Mouse (Mus musculus) midbrain, embryonic 13.5 days (tissue): ENCODE measurements around the gene 4931409K22Rik. TPM values are rescaled to one million over a fixed set of nuclear protein-coding genes. Genes with fewer than 3 reads are reported as not detected.

Experiments
- ATAC-seq: fragments of 200-750 bp; cut with Nextera tagmentation; 2 replicates; pipeline ENCODE4 v1.8.0; 2017; ENCODE audit warnings: mild to moderate bottlenecking, moderate TSS enrichment, moderate library complexity
- H3K27ac ChIP-seq: fragments of 300-500 bp; sonication (generic); 2 replicates; pipeline ENCODE4 v1.5.1; 2015; ENCODE audit warnings: inconsistent platforms, mild to moderate bottlenecking, moderate library complexity
- H3K27me3 ChIP-seq: fragments of 300-500 bp; sonication (generic); 2 replicates; pipeline ENCODE4 v1.6.1; 2015; ENCODE audit warnings: mild to moderate bottlenecking, inconsistent platforms
- H3K36me3 ChIP-seq: fragments of 300-500 bp; sonication (generic); 2 replicates; pipeline ENCODE4 v1.6.1; 2015; ENCODE audit warnings: mild to moderate bottlenecking, inconsistent platforms
- H3K4me1 ChIP-seq: fragments of 300-500 bp; sonication (generic); replicated peaks from 2 replicates; pipeline ENCODE4 v1.6.1; 2015; ENCODE audit warnings: inconsistent platforms
- H3K4me2 ChIP-seq: fragments of 300-500 bp; sonication (generic); replicated peaks from 2 replicates; pipeline ENCODE4 v1.6.1; 2015; ENCODE audit warnings: moderate library complexity, mild to moderate bottlenecking, inconsistent platforms
- H3K4me3 ChIP-seq: fragments of 300-500 bp; sonication (generic); replicated peaks from 2 replicates; pipeline ENCODE4 v1.5.1; 2015; ENCODE audit warnings: mild to moderate bottlenecking, inconsistent platforms
- H3K9ac ChIP-seq: fragments of 300-500 bp; sonication (generic); replicated peaks from 2 replicates; pipeline ENCODE4 v1.6.1; 2015; ENCODE audit warnings: mild to moderate bottlenecking, inconsistent platforms
- H3K9me3 ChIP-seq: fragments of 300-500 bp; sonication (generic); 2 replicates; pipeline ENCODE4 v1.6.1; 2016; ENCODE audit warnings: mild to moderate bottlenecking, inconsistent platforms
- WGBS: fragments of 180-500 bp; shearing (Covaris S2); methylation state at CpG from one replicate; pipeline ENCODE4 v1.1.7; 2015; 5-methylcytosine and 5-hydroxymethylcytosine counted together
- polyA plus RNA-seq: library from polyadenylated mRNA; unstranded; fragments of >200 nt; fragmentation: Nextera tagmentation; extraction: Ambion mirVana; gene quantifications from 2 replicates; pipeline ENCODE4 v1.2.1, GENCODE M21; 2015

Gene 4931409K22Rik
- polyA plus RNA-seq, 1 experiment from 2014 or later, result 0.07 TPM

GRCm38 (mm10) chr5:24599137-24599536 is 42.5 kb upstream of the 4931409K22Rik start:
- Histone ChIP-seq H3K27me3 (no peaks in the 10 kb centered on the region), H3K27ac (peak overlapping the region; percentile 68), H3K9me3 (no peaks in the 10 kb centered on the region), H3K4me3 (peak overlapping the region; percentile 52), H3K9ac (peak overlapping the region; percentile 76), H3K4me2 (peak overlapping the region; percentile 82), H3K4me1 (peaks cover 91% of the 10 kb centered on the region), H3K36me3 (peaks cover 18% of the 10 kb centered on the region)
- WGBS, result 10% methylated on average over 8 of the region's 8 CpGs
- ATAC-seq, result no peak

GRCm38 (mm10) chr5:24598570-24599006 is 42.0 kb upstream of the 4931409K22Rik start:
- peak overlapping the region; percentile 68 for H3K27ac ChIP-seq
- peak overlapping the region; percentile 76 for H3K9ac ChIP-seq
- H3K9me3 ChIP-seq, result no peaks in the 10 kb centered on the region
- H3K4me3 ChIP-seq, result peak overlapping the region; percentile 52
- peak overlapping the region; percentile 82 for H3K4me2 ChIP-seq
- WGBS, result under 1% methylated on average over 41 of the region's 41 CpGs
- H3K36me3 ChIP-seq, result peaks cover 23% of the 10 kb centered on the region
- H3K27me3 ChIP-seq, result no peaks in the 10 kb centered on the region
- peaks cover 86% of the 10 kb centered on the region for H3K4me1 ChIP-seq
- peak; percentile 31 for ATAC-seq

GRCm38 (mm10) chr5:24597901-24598569 is 41.4 kb upstream of the 4931409K22Rik start:
- ATAC-seq, result no peak
- peaks cover 80% of the 10 kb centered on the region for H3K4me1 ChIP-seq
- WGBS, result 24% methylated on average over 15 of the region's 15 CpGs

GRCm38 (mm10) chr5:24597221-24597728 is 40.7 kb upstream of the 4931409K22Rik start:
- Histone ChIP-seq H3K27me3 (no peaks in the 10 kb centered on the region), H3K4me1 (peaks cover 73% of the 10 kb centered on the region), H3K27ac (peak overlapping the region; percentile 97), H3K4me2 (peak overlapping the region; percentile 54), H3K9me3 (no peaks in the 10 kb centered on the region), H3K36me3 (peaks cover 36% of the 10 kb centered on the region), H3K9ac (peak overlapping the region; percentile 52), H3K4me3 (peak overlapping the region; percentile 24)
- WGBS, result 43% methylated on average over 2 of the region's 2 CpGs
- peak; percentile 14; the same call in 1 of the 2 replicates for ATAC-seq

More at GRCm38 (mm10) chr5:24597901-24598569, 41.4 kb upstream of the 4931409K22Rik start:
- Histone ChIP-seq H3K4me3 (peak overlapping the region; percentile 52), H3K36me3 (peaks cover 29% of the 10 kb centered on the region), H3K27me3 (no peaks in the 10 kb centered on the region), H3K4me2 (peak overlapping the region; percentile 82), H3K27ac (peak overlapping the region; percentile 68), H3K9me3 (no peaks in the 10 kb centered on the region), H3K9ac (peak overlapping the region; percentile 76)

- peak overlapping the region; percentile 54 for H3K4me2 ChIP-seq
- no peaks in the 10 kb centered on the region for H3K9me3 ChIP-seq
- peak overlapping the region; percentile 24 for H3K4me3 ChIP-seq
- 0 out of 2 replicates have a peak, but pooled peaks cover 3% of the 10 kb centered on the region for H3K27me3 ChIP-seq
- H3K4me1 ChIP-seq, result peaks cover 72% of the 10 kb centered on the region
- 5% methylated on average over 11 of the region's 11 CpGs for WGBS
- peaks cover 43% of the 10 kb centered on the region for H3K36me3 ChIP-seq
- peak; percentile 65 for ATAC-seq
- H3K9ac ChIP-seq, result peak overlapping the region; percentile 52
- peak overlapping the region; percentile 97 for H3K27ac ChIP-seq
Observed at GRCm38 (mm10) chr5:24596519-24597171, 40.0 kb upstream of the 4931409K22Rik start.

- H3K4me2 ChIP-seq, result peak overlapping the region; percentile 54
- peak overlapping the region; percentile 52 for H3K9ac ChIP-seq
- H3K27ac ChIP-seq, result peak overlapping the region; percentile 97
- H3K36me3 ChIP-seq, result peaks cover 50% of the 10 kb centered on the region
- peaks cover 74% of the 10 kb centered on the region for H3K4me1 ChIP-seq
- no peaks in the 10 kb centered on the region for H3K9me3 ChIP-seq
- 0 out of 2 replicates have a peak, but pooled peaks cover 3% of the 10 kb centered on the region for H3K27me3 ChIP-seq
- WGBS, result 36% methylated on average over 14 of the region's 14 CpGs
- H3K4me3 ChIP-seq, result no peak overlapping the region
- ATAC-seq, result peak; percentile 18; the same call in 1 of the 2 replicates
Observed at GRCm38 (mm10) chr5:24595786-24596380, 39.3 kb upstream of the 4931409K22Rik start.

GRCm38 (mm10) chr5:24595261-24595660 is 38.7 kb upstream of the 4931409K22Rik start:
- Histone ChIP-seq H3K4me1 (peaks cover 69% of the 10 kb centered on the region), H3K4me3 (no peak overlapping the region), H3K36me3 (peaks cover 56% of the 10 kb centered on the region), H3K27ac (peak overlapping the region; percentile 97), H3K4me2 (peak overlapping the region; percentile 54), H3K9me3 (no peaks in the 10 kb centered on the region), H3K27me3 (0 out of 2 replicates have a peak, but pooled peaks cover 3% of the 10 kb centered on the region), H3K9ac (peak overlapping the region; percentile 52)
- WGBS, result 95% methylated on average over 5 of the region's 5 CpGs
- no peak for ATAC-seq

- no peak for ATAC-seq
- Histone ChIP-seq H3K4me2 (no peak overlapping the region), H3K27me3 (0 out of 2 replicates have a peak, but pooled peaks cover 3% of the 10 kb centered on the region), H3K4me1 (peaks cover 62% of the 10 kb centered on the region), H3K4me3 (no peak overlapping the region), H3K27ac (no peak overlapping the region), H3K9me3 (no peaks in the 10 kb centered on the region), H3K36me3 (peaks cover 63% of the 10 kb centered on the region), H3K9ac (no peak overlapping the region)
- 93% methylated on average over 5 of the region's 5 CpGs for WGBS
Observed at GRCm38 (mm10) chr5:24594346-24594745, 37.7 kb upstream of the 4931409K22Rik start.

GRCm38 (mm10) chr5:24593928-24594327 is 37.3 kb upstream of the 4931409K22Rik start:
- Histone ChIP-seq H3K4me1 (peaks cover 59% of the 10 kb centered on the region), H3K27me3 (0 out of 2 replicates have a peak, but pooled peaks cover 3% of the 10 kb centered on the region), H3K36me3 (peaks cover 67% of the 10 kb centered on the region), H3K9me3 (no peaks in the 10 kb centered on the region), H3K4me2 (no peak overlapping the region), H3K9ac (no peak overlapping the region), H3K27ac (no peak overlapping the region), H3K4me3 (no peak overlapping the region)
- WGBS, result 81% methylated on average over 10 of the region's 10 CpGs
- ATAC-seq, result no peak

- no peak for ATAC-seq
- H3K4me3 ChIP-seq, result no peak overlapping the region
- peaks cover 59% of the 10 kb centered on the region for H3K4me1 ChIP-seq
- no peaks in the 10 kb centered on the region for H3K9me3 ChIP-seq
- 0 out of 2 replicates have a peak, but pooled peaks cover 3% of the 10 kb centered on the region for H3K27me3 ChIP-seq
- peaks cover 74% of the 10 kb centered on the region for H3K36me3 ChIP-seq
- no peak overlapping the region for H3K27ac ChIP-seq
- no peak overlapping the region for H3K9ac ChIP-seq
- no peak overlapping the region for H3K4me2 ChIP-seq
- WGBS, result 81% methylated on average over 10 of the region's 10 CpGs
Observed at GRCm38 (mm10) chr5:24593230-24593629, 36.6 kb upstream of the 4931409K22Rik start.

GRCm38 (mm10) chr5:24592471-24593160 is 36.0 kb upstream of the 4931409K22Rik start:
- H3K4me1 ChIP-seq, result peaks cover 59% of the 10 kb centered on the region
- H3K9me3 ChIP-seq, result no peaks in the 10 kb centered on the region
- peak overlapping the region; percentile 16; the same call in 1 of the 2 replicates for H3K9ac ChIP-seq
- peaks cover 78% of the 10 kb centered on the region for H3K36me3 ChIP-seq
- no peak overlapping the region for H3K4me3 ChIP-seq
- H3K27ac ChIP-seq, result no peak overlapping the region
- no peak overlapping the region for H3K4me2 ChIP-seq
- 61% methylated on average over 21 of the region's 21 CpGs for WGBS
- no peak for ATAC-seq
- H3K27me3 ChIP-seq, result 0 out of 2 replicates have a peak, but pooled peaks cover 3% of the 10 kb centered on the region
